Mouse (Mus musculus) retina, postnatal 1 day (tissue): ENCODE measurements around the gene Rprd2.
"Not testable (repeated sequence)": the region's sequence is repeated elsewhere in the genome, so short reads cannot be mapped to it uniquely, and the experiment has no call there.

Source experiments
- DNase-seq: peaks from one replicate; pipeline ENCODE4 v3.0.0-alpha.2; 2012

The Rprd2 gene

DNA sequence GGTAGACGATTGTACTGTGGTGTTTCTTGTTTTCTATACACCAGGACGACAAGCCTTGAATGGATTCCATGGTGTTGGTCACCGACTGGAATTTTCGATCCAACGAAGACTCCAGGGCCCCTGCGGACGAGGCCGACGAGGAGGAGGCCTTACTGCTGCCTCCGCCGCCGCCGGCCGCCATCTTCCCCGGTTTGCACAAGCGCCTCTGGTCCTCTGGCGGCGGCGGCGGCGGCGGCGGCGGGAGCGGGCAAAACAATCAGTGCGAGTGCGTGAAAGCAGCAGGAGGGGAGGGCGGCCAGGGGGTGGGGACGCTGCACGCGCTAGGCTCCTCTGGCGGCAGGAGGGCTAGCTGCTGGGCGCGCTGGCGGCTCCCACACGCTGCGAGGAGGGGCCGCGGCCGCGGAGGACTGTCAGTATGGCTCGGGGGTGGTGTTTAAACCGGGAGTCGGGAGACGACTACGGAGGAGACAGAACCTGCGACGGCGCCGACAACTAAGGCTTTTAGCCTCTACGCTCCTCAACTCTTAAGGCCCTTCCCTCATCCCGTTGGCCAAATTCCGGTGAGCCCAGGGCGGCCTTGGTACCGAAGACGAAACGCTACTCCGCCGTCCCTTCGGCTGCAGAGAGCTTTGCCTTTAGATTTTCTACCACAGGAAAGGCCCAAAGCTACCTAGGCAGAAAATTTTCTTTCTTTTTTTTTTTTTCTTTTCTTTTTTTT lies at the start of gene Rprd2:
Gene Rprd2 (minus strand): TSS at position 293 of the 718 bp plus-strand sequence.
- DNase-seq = peak; percentile 91

DNA sequence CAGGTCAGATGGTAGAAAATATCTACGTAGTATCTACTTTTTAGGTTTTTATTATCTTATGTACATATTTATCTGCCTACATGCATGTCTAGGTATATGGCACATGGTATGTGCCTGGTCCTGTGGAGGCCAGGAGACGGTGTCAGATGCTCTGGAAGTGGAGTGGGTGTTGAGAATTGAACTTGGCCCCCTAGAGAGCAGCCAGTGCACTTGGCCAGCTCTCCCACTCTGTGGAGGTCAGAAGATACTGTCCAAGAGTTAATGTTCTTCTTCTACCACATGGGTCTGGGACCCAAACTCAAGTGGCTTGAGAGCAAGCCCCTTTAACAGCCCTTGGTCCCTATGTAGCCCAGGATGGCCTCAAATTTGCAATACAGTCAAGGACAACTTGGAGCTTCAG lies 48.7 kb upstream of the Rprd2 start:
- no peak for DNase-seq

GRCm38 (mm10) chr3:95866071-95866470 lies 47.4 kb upstream of the Rprd2 start:
- DNase-seq = no peak

DNA sequence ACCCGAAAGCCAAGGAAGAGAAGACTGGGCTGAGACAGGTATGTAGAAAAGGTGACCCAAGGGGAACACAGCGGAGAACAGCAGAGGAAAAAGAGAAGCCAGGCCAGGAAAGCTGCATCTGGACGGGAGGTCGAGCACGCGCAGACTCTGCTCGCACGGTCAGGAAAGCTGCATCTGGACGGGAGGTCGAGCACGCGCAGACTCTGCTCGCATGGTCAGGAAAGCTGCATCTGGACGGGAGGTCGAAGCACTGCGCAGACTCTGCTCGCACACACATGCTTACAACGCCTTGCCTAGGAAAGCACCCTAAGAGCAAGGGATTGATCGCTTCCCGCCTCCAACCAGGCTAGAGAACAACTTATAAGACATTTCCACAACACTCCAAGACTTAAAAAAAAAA lies 46.9 kb upstream of the Rprd2 start:
- DNase-seq = no peak

DNA sequence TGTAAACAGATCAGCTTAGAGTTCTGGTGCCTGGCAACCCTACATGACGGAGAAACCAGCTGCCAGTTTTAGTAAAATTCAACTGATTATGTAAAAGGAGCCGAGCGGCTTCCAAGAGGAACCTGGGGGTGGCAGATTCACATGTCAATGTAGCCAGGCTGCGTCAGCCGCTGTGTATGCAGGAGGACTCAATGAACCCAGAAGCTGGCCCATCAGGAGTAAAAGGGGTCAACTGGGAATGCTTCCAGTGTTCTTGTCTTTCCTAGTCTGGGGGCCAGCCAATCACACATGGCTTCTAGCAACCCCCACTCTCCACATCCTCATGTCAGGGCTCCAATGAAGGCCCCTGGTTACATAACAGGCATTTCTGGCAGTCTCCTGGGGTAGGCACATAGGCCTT lies 46.4 kb upstream of the Rprd2 start:
- DNase-seq = no peak

- DNase-seq = no peak
These were observed 44.9 kb upstream of the Rprd2 start for GRCm38 (mm10) chr3:95863578-95863977.

- DNase-seq = peak; percentile 91
These were observed 43.1 kb upstream of the Rprd2 start for GRCm38 (mm10) chr3:95861796-95862195.

DNA sequence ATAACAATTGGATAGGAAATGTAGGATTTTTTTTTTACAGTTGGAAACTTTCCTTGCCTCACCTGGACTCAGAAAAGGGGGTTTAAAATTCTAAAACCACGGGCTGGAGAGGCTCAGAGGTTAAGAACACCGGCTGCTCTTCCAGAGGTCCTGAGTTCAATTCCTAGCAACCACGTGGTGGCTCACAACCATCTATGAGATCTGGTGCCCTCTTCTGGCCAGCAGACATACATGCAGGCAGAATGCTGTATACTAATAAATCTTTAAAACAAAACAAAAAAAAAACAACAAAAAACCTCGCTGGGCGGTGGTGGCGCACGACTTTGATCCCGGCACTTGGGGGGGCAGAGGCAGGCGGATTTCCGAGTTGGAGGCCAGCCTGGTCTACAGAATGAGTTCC lies 42.6 kb upstream of the Rprd2 start:
- no peak for DNase-seq

DNA sequence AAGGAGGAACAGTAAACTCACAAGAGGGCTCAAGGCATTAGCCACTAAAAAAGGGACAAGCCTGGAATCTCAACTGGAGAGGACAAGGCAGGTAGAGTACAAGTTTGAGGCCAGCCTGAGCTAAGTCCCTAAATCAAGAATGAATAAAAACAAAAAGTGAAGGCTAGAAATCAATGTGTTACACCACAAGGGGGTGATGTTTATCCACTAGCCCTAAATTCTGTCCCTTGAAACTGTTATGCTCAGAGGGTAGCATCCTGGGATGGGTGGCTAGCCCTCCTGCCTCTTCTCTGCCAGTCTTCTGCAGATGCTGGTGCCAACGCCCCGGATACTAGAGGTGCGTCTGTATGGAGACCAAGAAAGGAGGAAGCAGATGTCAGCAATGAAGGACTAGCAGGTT lies 41.7 kb upstream of the Rprd2 start:
- DNase-seq = no peak

DNA sequence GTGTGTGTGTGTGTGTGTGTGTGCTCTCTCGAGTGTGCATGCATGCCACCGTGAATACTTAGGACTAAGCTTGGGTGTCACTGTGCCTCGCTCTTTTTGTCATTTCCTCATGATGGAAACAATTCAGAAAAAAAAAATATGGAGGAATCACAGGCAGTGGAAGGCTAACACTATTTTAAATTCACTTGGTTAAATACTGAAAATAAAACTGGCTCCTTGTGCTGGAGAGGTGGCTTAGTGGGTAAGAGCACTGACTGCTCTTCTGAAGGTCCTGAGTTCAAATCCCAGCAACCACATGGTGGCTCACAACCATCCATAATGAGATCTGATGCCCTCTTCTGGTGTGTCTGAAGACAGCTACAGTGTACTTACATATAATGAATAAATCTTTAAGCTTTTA lies 39.6 kb upstream of the Rprd2 start:
- not testable (repeated sequence) for DNase-seq

- DNase-seq = not testable (repeated sequence)
These were observed 38.4 kb upstream of the Rprd2 start for GRCm38 (mm10) chr3:95857050-95857449.

- no peak for DNase-seq
These were observed 37.5 kb upstream of the Rprd2 start for GRCm38 (mm10) chr3:95856115-95856514.

DNA sequence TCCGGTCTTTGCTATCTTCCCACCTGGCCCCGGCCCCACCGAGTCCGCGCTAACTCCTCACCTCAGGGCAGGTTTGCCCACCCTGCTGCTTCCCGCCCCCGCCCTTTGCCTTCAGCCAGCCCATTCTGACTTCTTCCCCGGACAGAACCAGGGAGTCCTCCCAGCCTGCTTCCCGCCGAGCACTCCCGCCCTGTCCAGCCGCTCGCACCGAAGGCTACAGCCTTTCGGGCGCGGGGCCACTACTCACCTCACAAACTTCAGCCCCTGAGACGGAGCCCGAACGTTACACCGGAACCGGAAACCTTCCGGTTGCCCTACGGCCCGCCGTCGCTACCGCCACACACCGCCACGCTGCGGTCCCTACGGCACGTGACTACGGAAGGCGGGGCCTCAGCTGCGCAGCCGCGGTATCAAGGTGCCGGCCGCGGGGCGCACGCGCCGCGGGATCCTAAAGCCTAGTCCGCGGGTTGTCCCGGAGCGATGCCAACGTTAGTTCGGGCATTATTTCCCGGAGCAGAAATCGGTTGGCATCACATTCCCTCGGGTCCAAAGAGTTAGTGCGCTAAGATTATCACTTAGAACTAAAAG lies 36.9 kb upstream of the Rprd2 start, which contains the start of gene Prpf3:
Gene Prpf3 (minus strand): TSS at position 384 of the 588 bp plus-strand sequence.
- DNase-seq = peak; percentile 95

- DNase-seq = no peak
These were observed 32.7 kb upstream of the Rprd2 start for GRCm38 (mm10) chr3:95851317-95851716.

DNA sequence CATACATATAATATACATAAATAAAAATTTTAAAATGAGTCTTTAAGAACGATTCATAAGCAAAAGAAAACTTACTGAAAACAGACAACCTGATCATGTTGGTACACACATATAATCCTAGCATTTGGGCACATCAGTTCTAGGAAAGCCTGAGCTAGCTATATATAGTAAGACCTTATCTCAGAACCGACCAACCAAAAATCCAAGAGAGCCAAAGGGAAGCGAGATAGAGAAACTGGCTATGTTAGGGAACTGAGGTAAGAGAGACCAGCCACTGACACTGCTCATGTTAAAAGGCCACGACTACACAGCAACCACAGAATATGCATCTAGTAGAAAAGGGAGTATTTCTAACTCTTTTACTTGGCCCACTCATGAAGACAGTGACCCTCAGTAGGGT lies 31.9 kb upstream of the Rprd2 start:
- DNase-seq = no peak

- DNase-seq = no peak
These were observed 24.0 kb upstream of the Rprd2 start for GRCm38 (mm10) chr3:95842503-95843214.

GRCm38 (mm10) chr3:95839250-95839649 lies 20.6 kb upstream of the Rprd2 start:
- no peak for DNase-seq

DNA sequence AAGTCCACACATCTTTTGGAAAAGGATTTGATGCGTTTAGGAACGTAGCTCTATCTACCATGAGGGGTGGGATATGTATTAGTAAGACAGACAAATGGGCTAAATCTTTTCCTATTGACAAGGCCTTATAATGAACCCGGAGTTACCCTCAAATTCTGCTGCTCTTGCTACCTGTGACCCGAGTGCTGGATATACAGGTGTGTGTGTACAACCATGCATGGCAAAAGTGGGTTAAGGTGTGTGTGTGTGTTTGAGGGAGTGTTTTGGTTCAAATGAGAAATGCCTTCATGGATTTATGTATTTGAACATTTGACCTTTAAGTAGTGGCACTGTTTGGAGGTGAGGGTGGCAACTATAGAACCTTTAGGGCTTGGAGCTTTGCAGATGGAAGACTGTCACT lies 10.4 kb upstream of the Rprd2 start:
- no peak for DNase-seq

DNA sequence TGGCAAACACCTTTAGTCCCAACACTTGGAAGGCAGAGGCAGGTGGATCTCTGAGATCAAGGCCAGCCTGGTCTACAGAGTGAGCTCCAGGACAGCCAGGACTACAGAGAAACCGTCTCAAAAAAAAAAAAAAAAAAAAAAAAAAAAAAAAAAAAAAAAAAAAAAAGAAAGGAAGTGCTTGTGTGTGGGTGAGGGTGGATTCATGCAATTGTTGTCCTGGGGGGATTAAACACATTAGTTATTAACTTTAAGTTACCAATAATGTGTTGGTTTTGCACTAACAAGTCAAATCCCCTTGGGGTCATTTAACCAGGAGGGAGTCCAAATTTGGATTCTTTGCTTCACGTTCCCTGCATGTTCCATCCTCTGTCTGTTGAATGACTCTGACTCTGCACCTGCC lies 7.6 kb upstream of the Rprd2 start:
- DNase-seq = no peak

GRCm38 (mm10) chr3:95820046-95821010 lies 1.7 kb upstream of the Rprd2 start:
- DNase-seq = no peak

DNA sequence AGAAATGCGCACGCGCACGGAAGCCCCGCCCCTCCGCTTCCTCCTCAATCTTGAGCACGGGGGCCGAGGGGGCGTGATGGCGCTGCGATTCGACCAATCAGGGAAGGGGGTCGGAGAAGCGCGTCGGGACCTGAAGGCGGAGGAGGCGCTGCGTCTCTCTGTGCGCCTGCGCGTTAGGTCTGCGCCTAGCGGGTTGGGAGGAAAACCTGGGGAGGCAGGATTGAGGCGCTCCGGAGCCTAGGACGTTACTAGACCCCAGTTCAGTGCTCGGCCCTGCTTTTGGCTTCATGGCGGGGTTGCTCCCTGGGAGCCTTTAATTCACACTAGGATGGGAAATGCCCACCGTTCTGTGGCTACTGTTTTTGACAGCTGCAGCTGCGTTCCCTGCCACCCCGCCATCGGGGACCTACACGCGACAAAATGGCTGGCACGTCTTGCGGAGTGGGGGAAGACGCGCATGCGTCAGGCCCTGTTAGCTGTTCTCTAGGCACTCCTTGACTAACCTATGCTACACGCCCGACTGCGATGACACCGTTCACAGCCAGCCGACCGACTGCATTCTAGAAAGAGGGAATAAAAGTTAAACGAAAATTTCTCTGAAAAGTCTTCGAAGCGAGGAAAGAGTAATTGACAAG lies 805 bp upstream of the Rprd2 start:
- peak; percentile 100 for DNase-seq

DNA sequence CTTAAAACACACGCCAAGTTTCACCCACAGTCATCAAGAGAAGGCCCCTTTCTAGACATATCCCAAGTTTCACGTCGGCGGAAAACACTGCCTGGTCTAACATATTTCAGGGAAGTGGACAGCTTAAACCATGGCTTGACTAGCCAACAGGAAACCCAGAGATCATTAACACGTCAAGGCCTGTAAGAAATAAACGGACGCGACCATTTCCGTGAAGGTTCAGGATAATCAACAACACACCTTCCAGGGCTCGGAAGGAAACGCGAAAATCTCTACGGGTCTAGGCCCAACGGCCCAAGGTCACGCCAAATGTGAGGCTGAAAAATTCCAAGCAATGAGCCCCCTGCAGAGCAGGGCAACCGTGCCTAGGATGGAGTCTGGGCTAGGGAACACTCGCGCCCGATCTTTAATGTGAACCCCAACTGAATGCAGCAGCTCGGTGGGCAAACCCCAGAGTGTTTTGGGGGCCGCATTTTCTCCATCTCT lies 594 bp downstream of the Rprd2 start:
- peak; percentile 62 for DNase-seq
